In the genomic region with DNA sequence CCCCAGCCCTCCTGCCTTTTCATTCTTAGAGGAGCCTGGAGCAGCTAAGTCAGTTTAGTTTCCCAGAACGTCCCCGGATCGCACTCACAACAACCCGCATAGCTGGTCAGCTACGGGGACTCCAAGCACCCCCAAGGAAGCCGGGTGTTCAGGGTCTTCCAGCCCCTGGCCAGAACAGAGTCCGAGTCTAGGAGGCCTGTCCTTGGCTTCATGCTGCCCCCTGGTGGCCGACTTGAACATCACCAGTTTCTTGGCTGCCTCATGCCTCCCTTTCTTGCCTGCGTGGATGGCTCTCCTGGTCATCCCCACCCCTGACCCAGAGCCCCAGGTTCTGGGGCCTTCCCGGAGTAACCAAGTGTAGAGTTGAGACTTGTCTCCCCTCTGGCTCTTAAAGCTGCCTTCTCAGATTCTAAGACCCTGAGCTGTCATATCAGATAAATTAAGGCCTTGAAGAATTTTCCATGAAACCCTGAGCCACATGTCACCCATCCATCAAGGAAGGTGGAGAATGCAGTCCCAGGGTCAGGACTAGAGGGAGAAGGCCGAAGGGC, we compare ENCODE assay signal across 8 mouse cellular contexts. TPM values are rescaled to one million over a fixed set of nuclear protein-coding genes. Genes with fewer than 3 reads are reported as not detected.
DNase-seq lines count a peak whose midpoint lies in the region; ATAC-seq and TF ChIP-seq lines count a peak whose summit lies in the region.

No protein-coding gene starts in this region.

- TF ChIP-seq CTCF in liver, adult 2 months (IDR thresholded peaks at IDR 0.05; ENCODE audit: low read depth, low read length) = peak; percentile 92
- TF ChIP-seq CTCF in olfactory bulb, adult 2 months (IDR thresholded peaks at IDR 0.05; ENCODE audit: insufficient read depth, low read depth, low read length) = peak; percentile 84

- H3K4me1 ChIP-seq in midbrain, embryonic 14.5 days (ENCODE audit: control insufficient read depth, insufficient read depth, low read length) = peaks cover 14% of the 10 kb centered on the region
- peaks cover 20% of the 10 kb centered on the region for H3K4me1 ChIP-seq in midbrain, embryonic 15.5 days
- H3K4me1 ChIP-seq in liver, adult 2 months (ENCODE audit: control insufficient read depth, insufficient read depth, low read length) = no peaks in the 10 kb centered on the region; the same call in 1 of the 2 replicates
- H3K4me1 ChIP-seq in olfactory bulb, adult 2 months (ENCODE audit: control insufficient read depth, insufficient read depth, low read length) = peaks cover 19% of the 10 kb centered on the region

- peaks cover 7% of the 10 kb centered on the region; the same call in 1 of the 2 replicates for H3K27me3 ChIP-seq in midbrain, embryonic 14.5 days (ENCODE audit: control insufficient read depth, insufficient read depth, low read length)
- H3K27me3 ChIP-seq in midbrain, embryonic 15.5 days (replicated peaks) = no peaks in the 10 kb centered on the region
- H3K27me3 ChIP-seq in liver, adult 2 months (ENCODE audit: control insufficient read depth, insufficient read depth, low read length) = peaks cover 22% of the 10 kb centered on the region

- no peak for TF ChIP-seq POLR2A in liver, adult 2 months (IDR thresholded peaks at IDR 0.05; ENCODE audit: extremely low read depth, insufficient read depth, low read length)
- TF ChIP-seq POLR2A in olfactory bulb, adult 2 months (IDR thresholded peaks at IDR 0.05; ENCODE audit: insufficient read depth, low read depth, low read length) = no peak

- H3K9me3 ChIP-seq in midbrain, embryonic 14.5 days (ENCODE audit: control insufficient read depth, low read length) = no peaks in the 10 kb centered on the region
- 0 out of 2 replicates have a peak, but pooled peaks cover 2% of the 10 kb centered on the region for H3K9me3 ChIP-seq in midbrain, embryonic 15.5 days

- WGBS in midbrain, embryonic 14.5 days = 38% methylated on average over 11 of the region's 11 CpGs
- WGBS in midbrain, embryonic 15.5 days = 32% methylated on average over 11 of the region's 11 CpGs
- WGBS in liver, adult 2 months = 28% methylated on average over 11 of the region's 11 CpGs
- 26% methylated on average over 11 of the region's 11 CpGs for WGBS in olfactory bulb, adult 2 months

- H3K4me3 ChIP-seq in midbrain, embryonic 14.5 days (replicated peaks; ENCODE audit: low read depth, low read length) = no peak overlapping the region
- no peak overlapping the region for H3K4me3 ChIP-seq in midbrain, embryonic 15.5 days
- H3K4me3 ChIP-seq in liver, adult 2 months (ENCODE audit: insufficient read depth, low read depth, low read length) = no peak overlapping the region
- no peak overlapping the region for H3K4me3 ChIP-seq in olfactory bulb, adult 2 months (ENCODE audit: insufficient read depth, low read depth, low read length)

- no peak overlapping the region for H3K9ac ChIP-seq in midbrain, embryonic 14.5 days (replicated peaks; ENCODE audit: low read length)
- H3K9ac ChIP-seq in midbrain, embryonic 15.5 days = no peak overlapping the region
- no peak overlapping the region for H3K9ac ChIP-seq in liver, adult 2 months (ENCODE audit: low read depth, low read length)

- H3K4me2 ChIP-seq in midbrain, embryonic 14.5 days (ENCODE audit: low read length) = no peak overlapping the region
- no peak overlapping the region for H3K4me2 ChIP-seq in midbrain, embryonic 15.5 days

- no peak for ATAC-seq in midbrain, embryonic 14.5 days (ENCODE audit: low FRiP score, low TSS enrichment)
- ATAC-seq in midbrain, embryonic 15.5 days (replicated peaks) = no peak

- peak; percentile 90 for DNase-seq in midbrain, embryonic 14.5 days
- DNase-seq in cerebellum, postnatal 10 days = peak; percentile 94 to 95
- peak; percentile 71 to 84 for DNase-seq in gastrocnemius, postnatal 4 days (ENCODE audit: low spot score in 2 of 2)
- peak; percentile 33 to 63 for DNase-seq in kidney, adult 8-10 months
- peak; percentile 33 for DNase-seq in liver, adult 2 months (ENCODE audit: extremely low read depth, low read depth, low spot score)
- DNase-seq in testis, postnatal 14 days (ENCODE audit: low spot score) = peak; percentile 79

- no peaks in the 10 kb centered on the region for H3K79me2 ChIP-seq in liver, adult 2 months (ENCODE audit: control insufficient read depth, insufficient read depth, low read length)

- no peaks in the 10 kb centered on the region for H3K36me3 ChIP-seq in midbrain, embryonic 14.5 days (ENCODE audit: control insufficient read depth, insufficient read depth, low read length)
- no peaks in the 10 kb centered on the region for H3K36me3 ChIP-seq in midbrain, embryonic 15.5 days (replicated peaks)
- H3K36me3 ChIP-seq in liver, adult 2 months (ENCODE audit: control insufficient read depth, insufficient read depth, low read length) = no peaks in the 10 kb centered on the region

- no peak overlapping the region for H3K27ac ChIP-seq in midbrain, embryonic 14.5 days (replicated peaks; ENCODE audit: low read depth, low read length)
- no peak overlapping the region for H3K27ac ChIP-seq in midbrain, embryonic 15.5 days
- no peak overlapping the region for H3K27ac ChIP-seq in liver, adult 2 months (replicated peaks; ENCODE audit: insufficient read depth, low read depth, low read length)
- H3K27ac ChIP-seq in olfactory bulb, adult 2 months (ENCODE audit: insufficient read depth, low read depth, low read length) = no peak overlapping the region

RNA-seq across cellular contexts. Expression of a gene that starts 3.1 kb away (rescaled TPM):
- 271 and 417 TPM in 2 replicates for polyA plus RNA-seq in midbrain, embryonic 14.5 days (2014; fragmentation: Nextera tagmentation; extraction: Ambion mirVana)
- polyA plus RNA-seq in midbrain, embryonic 15.5 days (2015; fragmentation: Nextera tagmentation; extraction: Ambion mirVana) = 288 and 345 TPM in 2 replicates
- 1,000 to 10,000 TPM; 1,832 to 1,854 TPM for total RNA-seq in gastrocnemius, postnatal 4 days (2021)
- total RNA-seq in liver, adult 2 months (2014; rRNA removed) = 2.4 and 4.4 TPM in 2 replicates
- 2.2 and 5.2 TPM in 2 replicates for polyA plus RNA-seq in liver, adult 2 months (2012; rRNA removed)
- polyA plus RNA-seq in olfactory bulb, adult 2 months (2012; ENCODE audit: insufficient read depth, insufficient read length, low replicate concordance, missing spikeins) = not detected in 2 replicates

RNA-seq across cellular contexts. Expression of a gene that starts 9.6 kb away (rescaled TPM):
- polyA plus RNA-seq in midbrain, embryonic 14.5 days (2014; fragmentation: Nextera tagmentation; extraction: Ambion mirVana) = 0.20 and 0.78 TPM in 2 replicates
- polyA plus RNA-seq in midbrain, embryonic 15.5 days (2015; fragmentation: Nextera tagmentation; extraction: Ambion mirVana) = 0.97 and 1.0 TPM in 2 replicates
- total RNA-seq in gastrocnemius, postnatal 4 days (2021) = under 1 TPM; 0.44 to 0.86 TPM
- total RNA-seq in liver, adult 2 months (2014; rRNA removed) = 64.4 and 95.4 TPM in 2 replicates
- 344 and 377 TPM in 2 replicates for polyA plus RNA-seq in liver, adult 2 months (2012; rRNA removed)
- not detected in 2 replicates for polyA plus RNA-seq in olfactory bulb, adult 2 months (2012; ENCODE audit: insufficient read depth, insufficient read length, low replicate concordance, missing spikeins)

RNA-seq across cellular contexts. Expression of a gene that starts 39.0 kb away (rescaled TPM):
- 0.45 TPM in 1 of 2 replicates, not detected in the other for polyA plus RNA-seq in midbrain, embryonic 14.5 days (2014; fragmentation: Nextera tagmentation; extraction: Ambion mirVana)
- 0.51 and 0.66 TPM in 2 replicates for polyA plus RNA-seq in midbrain, embryonic 15.5 days (2015; fragmentation: Nextera tagmentation; extraction: Ambion mirVana)
- not detected for total RNA-seq in gastrocnemius, postnatal 4 days (2021)
- total RNA-seq in liver, adult 2 months (2014; rRNA removed) = 0.28 TPM in 1 of 2 replicates, not detected in the other
- polyA plus RNA-seq in liver, adult 2 months (2012; rRNA removed) = 0.40 TPM in 1 of 2 replicates, not detected in the other
- polyA plus RNA-seq in olfactory bulb, adult 2 months (2012; ENCODE audit: insufficient read depth, insufficient read length, low replicate concordance, missing spikeins) = not detected in 2 replicates

Comparison
In these comparisons a context has a peak if more than half of its experiments do, and no peak if none do; other contexts are left out.
1. DNase-seq: peak in every context shown above with its lines; median percentile 94 in cerebellum, postnatal 10 days; 90 in midbrain, embryonic 14.5 days; 79 in testis, postnatal 14 days; 78 in gastrocnemius, postnatal 4 days; 48 in kidney, adult 8-10 months; 33 in liver, adult 2 months.
2. RNA of a gene that starts 3.1 kb away (polyA plus RNA-seq): 271 to 417 TPM in midbrain, embryonic 14.5 days and 288 to 345 TPM in midbrain, embryonic 15.5 days; 2.2 to 5.2 TPM in liver, adult 2 months and not detected in olfactory bulb, adult 2 months; every median in the first group is over 10 times any median in the second.
3. RNA of a gene that starts 9.6 kb away (polyA plus RNA-seq): 344 to 377 TPM in liver, adult 2 months; 0.97 to 1.0 TPM in midbrain, embryonic 15.5 days, 0.20 to 0.78 TPM in midbrain, embryonic 14.5 days and not detected in olfactory bulb, adult 2 months; every median in the first group is over 100 times any median in the second.